Mouse (Mus musculus): Measurements from ENCODE around the gene Olfr803.

Gene Olfr803

GRCm38 (mm10) chr10:129694186-129694585, at the start of gene Olfr803:
Gene Olfr803, minus strand, starts transcription at chr10:129694286.
- DNase-seq, result no peak

DNA sequence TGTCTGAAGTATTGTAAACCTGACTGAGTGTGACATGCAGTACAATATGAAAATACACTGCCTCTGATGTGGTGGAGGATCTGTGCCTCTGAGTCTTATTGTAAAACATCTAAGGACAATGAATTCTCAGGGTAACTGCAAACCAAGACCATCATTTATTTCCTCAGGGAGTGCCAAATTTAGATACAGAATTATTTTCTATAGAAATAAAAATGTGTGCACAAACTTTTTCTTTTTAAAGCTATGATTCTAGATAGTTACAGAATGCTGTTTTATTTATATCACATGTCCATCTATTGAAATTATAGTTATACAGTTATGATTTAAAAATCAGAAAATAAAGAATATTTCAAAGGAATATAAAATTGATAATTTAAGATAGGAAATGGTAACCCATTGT, 47.7 kb upstream of the Olfr803 start, which contains the start of gene Olfr806:
Gene Olfr806, minus strand, starts transcription at position 101 of the 400 bp plus-strand sequence.
- no peak for DNase-seq

- no peak for DNase-seq
Measured at GRCm38 (mm10) chr10:129729275-129729674, 35.2 kb upstream of the Olfr803 start, which contains the start of gene Olfr805. Gene Olfr805, minus strand, starts transcription at chr10:129729375.

GRCm38 (mm10) chr10:129702910-129703309, 8.8 kb upstream of the Olfr803 start, which contains the start of gene Olfr804:
Gene Olfr804, plus strand, starts transcription at chr10:129703210.
- DNase-seq, result no peak

GRCm38 (mm10) chr10:129688069-129688468, 6.0 kb downstream of the Olfr803 start, which contains the start of gene Olfr802:
Gene Olfr802, minus strand, starts transcription at chr10:129688169.
- no peak for DNase-seq

DNA sequence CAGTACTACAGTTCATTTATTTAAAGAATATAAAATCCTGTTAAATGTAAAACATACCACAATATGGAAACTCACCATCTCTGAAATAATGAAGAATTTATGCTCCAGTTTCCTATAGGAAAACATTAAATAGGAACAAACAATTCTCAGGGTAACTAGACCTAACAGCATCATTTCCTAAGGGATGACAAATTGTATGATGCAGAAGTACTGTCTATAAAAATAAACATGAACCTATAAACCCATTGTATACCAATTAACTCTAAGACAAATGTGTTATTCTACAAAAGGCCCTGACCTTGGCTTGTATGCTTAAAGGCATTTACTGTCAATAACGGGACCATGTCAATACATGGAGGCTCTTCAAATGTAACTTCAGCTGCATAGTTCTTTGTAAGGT, 20.3 kb downstream of the Olfr803 start, which contains the start of gene Olfr801:
Gene Olfr801, minus strand, starts transcription at position 101 of the 400 bp plus-strand sequence.
- no peak for DNase-seq

- no peak for DNase-seq
Measured at GRCm38 (mm10) chr10:129657394-129657793, 36.7 kb downstream of the Olfr803 start, which contains the start of gene Olfr800. Gene Olfr800, plus strand, starts transcription at chr10:129657694.

GRCm38 (mm10) chr10:129651763-129652162, 42.3 kb downstream of the Olfr803 start:
- DNase-seq, result no peak

Data from kidney, postnatal 14 days (tissue).